Mouse (Mus musculus) heart, postnatal 0 days (tissue): ENCODE measurements around the gene Rictor.

Source experiments
- CTCF ChIP-seq: IDR thresholded peaks from 2 replicates; pipeline ENCODE4 v1.5.1; 2016; ENCODE audit warnings: antibody characterized with exemption, control low read depth, low read depth
- EP300 ChIP-seq: IDR thresholded peaks from 2 replicates; pipeline ENCODE4 v1.6.1; 2016; ENCODE audit warnings: antibody characterized with exemption, low read depth

DNA sequence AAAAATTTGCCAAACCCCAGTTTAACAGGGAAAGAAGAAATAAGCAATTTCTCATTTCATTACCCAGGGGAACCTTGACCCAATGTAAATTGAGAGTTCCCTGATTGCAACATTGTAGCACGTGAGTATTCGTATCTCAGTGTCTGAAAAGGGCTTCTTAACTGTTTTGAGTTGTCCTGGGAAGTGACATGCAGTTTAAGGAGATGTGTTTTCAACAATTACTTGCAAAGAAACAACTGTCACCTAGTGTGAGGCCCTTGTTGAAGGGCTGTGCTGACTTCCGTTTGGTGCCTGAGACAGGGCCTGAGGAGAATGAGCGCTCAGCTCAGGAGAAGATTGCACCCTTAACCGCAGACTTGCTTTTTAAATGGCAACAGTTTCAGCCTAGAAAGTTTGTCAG lies 24.9 kb downstream of the Rictor start:
- TF ChIP-seq EP300 (no peak), CTCF (no peak)
